Mouse (Mus musculus) forebrain, embryonic 15.5 days (tissue): ENCODE measurements around the gene Mtmr4. TPM values are rescaled to one million over a fixed set of nuclear protein-coding genes. Genes with fewer than 3 reads are reported as not detected.

ENCODE experiments used
- ATAC-seq: fragments of 200-750 bp; cut with Nextera tagmentation; replicated peaks from 2 replicates; pipeline ENCODE4 v1.8.0; 2017; ENCODE audit warnings: mild to moderate bottlenecking, moderate TSS enrichment, moderate library complexity
- H3K27ac ChIP-seq: fragments of 300-500 bp; sonication (generic); replicated peaks from 2 replicates; pipeline ENCODE4 v1.5.1; 2015; ENCODE audit warnings: mild to moderate bottlenecking, inconsistent platforms
- H3K27me3 ChIP-seq: fragments of 300-500 bp; sonication (generic); 2 replicates; pipeline ENCODE4 v1.6.1; 2015; ENCODE audit warnings: inconsistent platforms
- H3K36me3 ChIP-seq: fragments of 300-500 bp; sonication (generic); 2 replicates; pipeline ENCODE4 v1.6.1; 2015; ENCODE audit warnings: mild to moderate bottlenecking, inconsistent platforms
- H3K4me1 ChIP-seq: fragments of 300-500 bp; sonication (generic); 2 replicates; pipeline ENCODE4 v1.6.1; 2015; ENCODE audit warnings: inconsistent platforms
- H3K4me2 ChIP-seq: fragments of 300-500 bp; sonication (generic); replicated peaks from 2 replicates; pipeline ENCODE4 v1.6.1; 2015; ENCODE audit warnings: mild to moderate bottlenecking, inconsistent platforms
- H3K4me3 ChIP-seq: fragments of 300-500 bp; sonication (generic); 2 replicates; pipeline ENCODE4 v1.5.1; 2015; ENCODE audit warnings: mild to moderate bottlenecking, inconsistent platforms
- H3K9ac ChIP-seq: fragments of 300-500 bp; sonication (generic); replicated peaks from 2 replicates; pipeline ENCODE4 v1.6.1; 2015; ENCODE audit warnings: mild to moderate bottlenecking, inconsistent platforms
- H3K9me3 ChIP-seq: fragments of 300-500 bp; sonication (generic); 2 replicates; pipeline ENCODE4 v1.6.1; 2016; ENCODE audit warnings: inconsistent platforms
- WGBS: fragments of 180-500 bp; shearing (Covaris S2); methylation state at CpG from one replicate; pipeline ENCODE4 v1.1.7; 2015; ENCODE audit warnings: mixed read lengths; 5-methylcytosine and 5-hydroxymethylcytosine counted together
- polyA plus RNA-seq: library from polyadenylated mRNA; unstranded; fragments of >200 nt; fragmentation: Nextera tagmentation; extraction: Ambion mirVana; gene quantifications from 2 replicates; pipeline ENCODE4 v1.2.1, GENCODE M21; 2015

Mtmr4 gene
- polyA plus RNA-seq, result 62.4 and 62.7 TPM in 2 replicates

- Histone ChIP-seq H3K4me3 (peak within 1 kb of the TSS; percentile 78), H3K27me3 (no peaks in the 10 kb centered on the region), H3K4me2 (peak within 1 kb of the TSS; percentile 91), H3K27ac (peak within 1 kb of the TSS; percentile 94), H3K9me3 (no peaks in the 10 kb centered on the region), H3K9ac (peak within 1 kb of the TSS; percentile 67), H3K36me3 (no peaks in the 10 kb centered on the region), H3K4me1 (peaks cover 50% of the 10 kb centered on the region)
- WGBS, result under 1% methylated on average over 61 of the region's 61 CpGs
- peak; percentile 98 for ATAC-seq
Observed at GRCm38 (mm10) chr11:87591526-87592353, at the start of gene Mtmr4. TSS of gene Mtmr4 (plus strand) at chr11:87592162.

- H3K27me3 ChIP-seq, result no peaks in the 10 kb centered on the region
- WGBS, result 49% methylated on average over 8 of the region's 8 CpGs
Observed at GRCm38 (mm10) chr11:87542285-87542684, 49.7 kb upstream of the Mtmr4 start.

GRCm38 (mm10) chr11:87542906-87543305 is 49.1 kb upstream of the Mtmr4 start:
- Histone ChIP-seq H3K36me3 (no peaks in the 10 kb centered on the region), H3K4me2 (no peak overlapping the region), H3K9ac (no peak overlapping the region), H3K4me3 (no peak overlapping the region), H3K27me3 (no peaks in the 10 kb centered on the region), H3K9me3 (no peaks in the 10 kb centered on the region), H3K27ac (no peak overlapping the region), H3K4me1 (no peaks in the 10 kb centered on the region)
- no peak for ATAC-seq
- WGBS, result 48% methylated on average over 3 of the region's 3 CpGs

More at GRCm38 (mm10) chr11:87542285-87542684, 49.7 kb upstream of the Mtmr4 start:
- H3K4me2 ChIP-seq, result no peak overlapping the region
- no peak overlapping the region for H3K4me3 ChIP-seq
- no peaks in the 10 kb centered on the region for H3K9me3 ChIP-seq
- no peak overlapping the region for H3K27ac ChIP-seq
- no peaks in the 10 kb centered on the region for H3K4me1 ChIP-seq
- H3K36me3 ChIP-seq, result no peaks in the 10 kb centered on the region
- ATAC-seq, result no peak
- no peak overlapping the region for H3K9ac ChIP-seq

- H3K27me3 ChIP-seq, result no peaks in the 10 kb centered on the region
- no peaks in the 10 kb centered on the region for H3K36me3 ChIP-seq
- no peak overlapping the region for H3K9ac ChIP-seq
- no peaks in the 10 kb centered on the region for H3K4me1 ChIP-seq
- H3K4me2 ChIP-seq, result no peak overlapping the region
- no peaks in the 10 kb centered on the region for H3K9me3 ChIP-seq
- ATAC-seq, result no peak
- 79% methylated on average over 4 of the region's 4 CpGs for WGBS
- no peak overlapping the region for H3K27ac ChIP-seq
- H3K4me3 ChIP-seq, result no peak overlapping the region
Observed at GRCm38 (mm10) chr11:87553342-87553741, 38.6 kb upstream of the Mtmr4 start.

- WGBS, result 25% methylated on average over 5 of the region's 5 CpGs
- Histone ChIP-seq H3K4me3 (no peak overlapping the region), H3K27me3 (no peaks in the 10 kb centered on the region), H3K27ac (no peak overlapping the region), H3K9ac (no peak overlapping the region), H3K36me3 (no peaks in the 10 kb centered on the region), H3K4me2 (no peak overlapping the region), H3K4me1 (no peaks in the 10 kb centered on the region), H3K9me3 (no peaks in the 10 kb centered on the region)
- ATAC-seq, result no peak
Observed at GRCm38 (mm10) chr11:87554386-87554785, 37.6 kb upstream of the Mtmr4 start.

GRCm38 (mm10) chr11:87555106-87555703 is 36.8 kb upstream of the Mtmr4 start:
- WGBS, result 33% methylated on average over 2 of the region's 2 CpGs
- Histone ChIP-seq H3K36me3 (no peaks in the 10 kb centered on the region), H3K4me1 (no peaks in the 10 kb centered on the region), H3K27ac (no peak overlapping the region), H3K27me3 (no peaks in the 10 kb centered on the region), H3K9ac (no peak overlapping the region), H3K4me3 (no peak overlapping the region), H3K4me2 (no peak overlapping the region), H3K9me3 (no peaks in the 10 kb centered on the region)
- ATAC-seq, result no peak

- H3K9ac ChIP-seq, result no peak overlapping the region
- no peaks in the 10 kb centered on the region for H3K4me1 ChIP-seq
- no peaks in the 10 kb centered on the region for H3K9me3 ChIP-seq
- no peak overlapping the region for H3K27ac ChIP-seq
- no peak for ATAC-seq
- no peak overlapping the region for H3K4me3 ChIP-seq
- H3K4me2 ChIP-seq, result no peak overlapping the region
- no peaks in the 10 kb centered on the region for H3K27me3 ChIP-seq
- H3K36me3 ChIP-seq, result no peaks in the 10 kb centered on the region
- 75% methylated on average over 6 of the region's 6 CpGs for WGBS
Observed at GRCm38 (mm10) chr11:87561208-87561607, 30.8 kb upstream of the Mtmr4 start.

- no peak for ATAC-seq
- Histone ChIP-seq H3K27ac (no peak within 1 kb of the TSS), H3K27me3 (no peaks in the 10 kb centered on the region), H3K4me1 (no peaks in the 10 kb centered on the region), H3K36me3 (no peaks in the 10 kb centered on the region), H3K4me2 (no peak within 1 kb of the TSS), H3K9me3 (no peaks in the 10 kb centered on the region), H3K9ac (no peak within 1 kb of the TSS), H3K4me3 (no peak within 1 kb of the TSS)
- WGBS, result 79% methylated on average over 3 of the region's 3 CpGs
Observed at GRCm38 (mm10) chr11:87566501-87566900, 25.5 kb upstream of the Mtmr4 start, which contains the start of gene Gm11492. TSS of gene Gm11492 (plus strand) at chr11:87566653.

GRCm38 (mm10) chr11:87568255-87568953 is 23.6 kb upstream of the Mtmr4 start, which contains the start of gene Sept4:
TSS of gene Sept4 (plus strand) at chr11:87568903.
- Histone ChIP-seq H3K27ac (no peak within 1 kb of the TSS), H3K9ac (no peak within 1 kb of the TSS), H3K9me3 (no peaks in the 10 kb centered on the region), H3K4me3 (no peak within 1 kb of the TSS), H3K36me3 (no peaks in the 10 kb centered on the region), H3K4me1 (no peaks in the 10 kb centered on the region), H3K27me3 (no peaks in the 10 kb centered on the region), H3K4me2 (no peak within 1 kb of the TSS)
- WGBS, result 85% methylated on average over 7 of the region's 7 CpGs
- no peak for ATAC-seq

- Histone ChIP-seq H3K36me3 (no peaks in the 10 kb centered on the region), H3K27me3 (no peaks in the 10 kb centered on the region), H3K9ac (no peak overlapping the region), H3K9me3 (no peaks in the 10 kb centered on the region), H3K27ac (no peak overlapping the region), H3K4me3 (no peak overlapping the region), H3K4me1 (no peaks in the 10 kb centered on the region), H3K4me2 (no peak overlapping the region)
- WGBS, result 84% methylated on average over 5 of the region's 5 CpGs
- ATAC-seq, result no peak
Observed at GRCm38 (mm10) chr11:87570743-87571142, 21.2 kb upstream of the Mtmr4 start.

GRCm38 (mm10) chr11:87571361-87571950 is 20.5 kb upstream of the Mtmr4 start:
- no peak overlapping the region for H3K4me2 ChIP-seq
- no peak overlapping the region for H3K9ac ChIP-seq
- H3K27me3 ChIP-seq, result no peaks in the 10 kb centered on the region
- H3K4me3 ChIP-seq, result no peak overlapping the region
- H3K9me3 ChIP-seq, result no peaks in the 10 kb centered on the region
- 88% methylated on average over 1 of the region's 1 CpGs for WGBS
- ATAC-seq, result no peak
- H3K27ac ChIP-seq, result no peak overlapping the region
- no peaks in the 10 kb centered on the region for H3K4me1 ChIP-seq
- H3K36me3 ChIP-seq, result no peaks in the 10 kb centered on the region

GRCm38 (mm10) chr11:87573751-87574150 is 18.2 kb upstream of the Mtmr4 start:
- H3K27ac ChIP-seq, result no peak overlapping the region
- H3K9me3 ChIP-seq, result no peaks in the 10 kb centered on the region
- WGBS, result 77% methylated on average over 7 of the region's 7 CpGs
- no peak overlapping the region for H3K9ac ChIP-seq
- no peak overlapping the region for H3K4me2 ChIP-seq
- no peak for ATAC-seq
- H3K4me1 ChIP-seq, result peaks cover 14% of the 10 kb centered on the region
- no peaks in the 10 kb centered on the region for H3K27me3 ChIP-seq
- H3K4me3 ChIP-seq, result no peak overlapping the region
- H3K36me3 ChIP-seq, result no peaks in the 10 kb centered on the region
